Mouse (Mus musculus) erythroblast, embryonic 14.5 days (primary cell): Measurements from ENCODE around the gene Atn1.

ENCODE experiments used
- GATA1 ChIP-seq: IDR thresholded peaks from 2 replicates; pipeline ENCODE4 v1.6.1; 2012; ENCODE audit warnings: low read length, inconsistent platforms, mixed read lengths
- TAL1 ChIP-seq: IDR thresholded peaks from 3 replicates; pipeline ENCODE4 v1.6.1; 2012; ENCODE audit warnings: low read length, inconsistent platforms, mixed read lengths

DNA sequence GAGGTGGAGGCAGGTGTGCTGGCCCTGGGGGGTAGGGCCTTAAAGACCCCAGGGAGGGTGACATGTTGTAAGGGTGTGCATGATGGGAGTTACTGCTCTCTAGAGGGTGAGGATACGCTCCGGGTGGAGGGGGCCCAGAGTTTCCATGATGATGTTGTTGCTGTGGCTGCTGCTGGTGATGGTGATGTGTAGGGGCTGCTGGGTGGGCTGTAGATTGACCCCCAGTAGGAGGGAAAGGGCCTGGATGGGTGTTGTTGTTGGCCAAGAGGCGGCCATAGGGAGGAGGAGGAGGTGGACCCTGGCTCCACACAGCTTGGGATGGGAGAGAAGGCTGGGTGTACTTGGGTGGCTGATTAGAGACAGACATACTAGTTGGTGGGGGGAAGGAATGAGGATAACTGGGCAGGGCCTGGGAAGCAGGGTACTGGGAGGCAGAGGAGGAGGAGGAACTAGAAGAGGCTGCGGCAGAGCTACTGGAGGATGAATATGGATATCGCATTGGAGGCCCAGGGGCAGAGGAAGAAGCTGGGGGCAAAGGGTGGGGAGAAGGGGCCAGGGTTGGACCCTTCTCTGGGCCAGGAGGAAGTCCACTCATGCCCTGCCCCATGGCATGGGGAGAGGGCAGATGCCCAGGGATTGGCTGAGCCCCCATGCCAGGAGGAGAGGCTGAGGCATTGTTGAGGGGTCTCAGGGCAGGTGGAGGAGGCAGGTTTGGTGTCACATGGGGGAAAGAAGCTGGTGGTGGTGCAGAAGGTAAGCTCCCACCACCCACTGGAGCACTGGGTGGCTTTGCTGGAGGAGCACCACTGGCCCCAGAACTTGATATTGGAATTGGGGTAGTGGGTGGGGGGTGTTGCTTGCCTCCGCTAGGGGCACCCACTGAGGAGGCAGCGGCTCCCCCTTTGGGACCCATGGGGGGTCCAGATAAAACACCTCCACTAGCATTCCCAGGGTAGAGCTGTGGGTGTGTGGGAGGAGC is 9.4 kb downstream of the Atn1 start:
- TF ChIP-seq TAL1 (no peak), GATA1 (no peak)
